Mouse (Mus musculus) hindbrain, embryonic 16.5 days (tissue): ENCODE measurements at regions not wholly inside any gene's neighbourhood (a gene's known extent, or its start where the extent isn't known, plus 50 kb on each side); places are given as distances from the start of the nearest gene placed in this dataset.
"Not testable (repeated sequence)": the region's sequence is repeated elsewhere in the genome, so short reads cannot be mapped to it uniquely, and the experiment has no call there.

Experiments used
- ATAC-seq: fragments of 200-750 bp; cut with Nextera tagmentation; 2 replicates; pipeline ENCODE4 v1.8.0; 2017; ENCODE audit warnings: moderate TSS enrichment, moderate library complexity
- H3K27ac ChIP-seq: fragments of 300-500 bp; sonication (generic); 2 replicates; pipeline ENCODE4 v1.5.1; 2014; ENCODE audit warnings: low read depth, mild to moderate bottlenecking, control low read depth, low read length, moderate library complexity
- H3K27me3 ChIP-seq: fragments of 300-500 bp; sonication (generic); replicated peaks from 2 replicates; pipeline ENCODE4 v1.6.1; 2014; ENCODE audit warnings: low read length; ENCODE audit not compliant: control insufficient read depth, insufficient read depth
- H3K36me3 ChIP-seq: fragments of 300-500 bp; sonication (generic); 2 replicates; pipeline ENCODE4 v1.6.1; 2014; ENCODE audit warnings: mild to moderate bottlenecking, low read length, moderate library complexity, mixed read lengths; ENCODE audit not compliant: control insufficient read depth, insufficient read depth
- H3K4me1 ChIP-seq: fragments of 300-500 bp; sonication (generic); 2 replicates; pipeline ENCODE4 v1.6.1; 2014; ENCODE audit warnings: low read depth, low read length; ENCODE audit not compliant: control insufficient read depth, insufficient read depth
- H3K4me2 ChIP-seq: fragments of 300-500 bp; sonication (generic); 2 replicates; pipeline ENCODE4 v1.6.1; 2014; ENCODE audit warnings: mild to moderate bottlenecking, low read length, control low read depth, moderate library complexity
- H3K4me3 ChIP-seq: fragments of 300-500 bp; sonication (generic); 2 replicates; pipeline ENCODE4 v1.5.1; 2014; ENCODE audit warnings: mild to moderate bottlenecking, low read length, control low read depth, moderate library complexity
- H3K9ac ChIP-seq: fragments of 300-500 bp; sonication (generic); 2 replicates; pipeline ENCODE4 v1.6.1; 2014; ENCODE audit warnings: low read depth, mild to moderate bottlenecking, control low read depth, low read length, moderate library complexity
- H3K9me3 ChIP-seq: fragments of 300-500 bp; sonication (generic); 2 replicates; pipeline ENCODE4 v1.6.1; 2014; ENCODE audit warnings: mild to moderate bottlenecking, low read length, moderate library complexity; ENCODE audit not compliant: control insufficient read depth
- WGBS: fragments of 180-500 bp; shearing (Covaris S2); extraction: QIAGEN DNeasy Blood & Tissue Kit; methylation state at CpG from one replicate; pipeline ENCODE4 v1.1.7; 2014; 5-methylcytosine and 5-hydroxymethylcytosine counted together

GRCm38 (mm10) chr12:47202936-47203335, 384.2 kb upstream of the Nova1 start:
- Histone ChIP-seq H3K4me3 (no peak overlapping the region), H3K4me1 (no peaks in the 10 kb centered on the region), H3K36me3 (no peaks in the 10 kb centered on the region), H3K27me3 (no peaks in the 10 kb centered on the region), H3K4me2 (no peak overlapping the region), H3K9me3 (no peaks in the 10 kb centered on the region), H3K9ac (no peak overlapping the region), H3K27ac (no peak overlapping the region)
- peak; percentile 80 for ATAC-seq
- WGBS, result 44% methylated on average over 1 of the region's 1 CpGs

GRCm38 (mm10) chr12:47198609-47199008, 379.9 kb upstream of the Nova1 start:
- Histone ChIP-seq H3K27ac (no peak overlapping the region), H3K9me3 (no peaks in the 10 kb centered on the region), H3K36me3 (no peaks in the 10 kb centered on the region), H3K9ac (no peak overlapping the region), H3K4me2 (no peak overlapping the region), H3K4me1 (no peaks in the 10 kb centered on the region), H3K4me3 (no peak overlapping the region), H3K27me3 (no peaks in the 10 kb centered on the region)
- 84% methylated on average over 6 of the region's 6 CpGs for WGBS
- ATAC-seq, result no peak

- Histone ChIP-seq H3K27ac (peak overlapping the region; percentile 55), H3K4me3 (peak overlapping the region; percentile 26), H3K4me2 (peak overlapping the region; percentile 50), H3K9me3 (no peaks in the 10 kb centered on the region), H3K9ac (peak overlapping the region; percentile 45), H3K4me1 (peaks cover 18% of the 10 kb centered on the region), H3K36me3 (no peaks in the 10 kb centered on the region), H3K27me3 (no peaks in the 10 kb centered on the region)
- ATAC-seq, result peak; percentile 82
- WGBS, result 40% methylated on average over 8 of the region's 8 CpGs
Measured at GRCm38 (mm10) chr12:47164736-47165135, 346.0 kb upstream of the Nova1 start.

GRCm38 (mm10) chr12:47164031-47164717, 345.4 kb upstream of the Nova1 start:
- Histone ChIP-seq H3K36me3 (no peaks in the 10 kb centered on the region), H3K4me2 (peak overlapping the region; percentile 50), H3K9ac (peak overlapping the region; percentile 45; the same call in 1 of the 2 replicates), H3K4me3 (peak overlapping the region; percentile 26), H3K9me3 (no peaks in the 10 kb centered on the region), H3K27ac (peak overlapping the region; percentile 55), H3K4me1 (peaks cover 18% of the 10 kb centered on the region), H3K27me3 (no peaks in the 10 kb centered on the region)
- ATAC-seq, result peak; percentile 92
- 11% methylated on average over 15 of the region's 15 CpGs for WGBS

GRCm38 (mm10) chr12:47163171-47163570, 344.4 kb upstream of the Nova1 start:
- peak; percentile 34 for ATAC-seq
- no peak overlapping the region for H3K4me3 ChIP-seq
- H3K9ac ChIP-seq, result no peak overlapping the region
- 10% methylated on average over 1 of the region's 1 CpGs for WGBS
- no peaks in the 10 kb centered on the region for H3K9me3 ChIP-seq
- peak overlapping the region; percentile 42 for H3K4me2 ChIP-seq
- peak overlapping the region; percentile 78 for H3K27ac ChIP-seq
- H3K36me3 ChIP-seq, result no peaks in the 10 kb centered on the region
- H3K4me1 ChIP-seq, result peaks cover 18% of the 10 kb centered on the region
- H3K27me3 ChIP-seq, result no peaks in the 10 kb centered on the region

GRCm38 (mm10) chr12:47162624-47163151, 344.0 kb upstream of the Nova1 start:
- Histone ChIP-seq H3K27me3 (no peaks in the 10 kb centered on the region), H3K36me3 (no peaks in the 10 kb centered on the region), H3K9ac (no peak overlapping the region), H3K9me3 (no peaks in the 10 kb centered on the region), H3K27ac (peak overlapping the region; percentile 78), H3K4me2 (peak overlapping the region; percentile 42), H3K4me3 (no peak overlapping the region), H3K4me1 (peaks cover 18% of the 10 kb centered on the region)
- WGBS, result 8% methylated on average over 6 of the region's 6 CpGs
- peak; percentile 21 for ATAC-seq

GRCm38 (mm10) chr12:47160626-47161025, 341.9 kb upstream of the Nova1 start:
- H3K9me3 ChIP-seq, result no peaks in the 10 kb centered on the region

GRCm38 (mm10) chr12:47155916-47156315, 337.2 kb upstream of the Nova1 start:
- H3K4me1 ChIP-seq, H3K9me3 ChIP-seq, H3K9ac ChIP-seq, ATAC-seq, H3K27ac ChIP-seq, H3K4me3 ChIP-seq, H3K36me3 ChIP-seq, H3K4me2 ChIP-seq, H3K27me3 ChIP-seq: not testable (repeated sequence)
- 14% methylated on average over 2 of the region's 3 CpGs for WGBS

More at GRCm38 (mm10) chr12:47160626-47161025, 341.9 kb upstream of the Nova1 start:
- peaks cover 18% of the 10 kb centered on the region for H3K4me1 ChIP-seq
- WGBS, result 83% methylated on average over 1 of the region's 1 CpGs
- no peak overlapping the region for H3K27ac ChIP-seq
- H3K4me3 ChIP-seq, result no peak overlapping the region
- no peak for ATAC-seq
- no peaks in the 10 kb centered on the region for H3K36me3 ChIP-seq
- no peak overlapping the region for H3K4me2 ChIP-seq
- H3K9ac ChIP-seq, result no peak overlapping the region
- no peaks in the 10 kb centered on the region for H3K27me3 ChIP-seq

DNA sequence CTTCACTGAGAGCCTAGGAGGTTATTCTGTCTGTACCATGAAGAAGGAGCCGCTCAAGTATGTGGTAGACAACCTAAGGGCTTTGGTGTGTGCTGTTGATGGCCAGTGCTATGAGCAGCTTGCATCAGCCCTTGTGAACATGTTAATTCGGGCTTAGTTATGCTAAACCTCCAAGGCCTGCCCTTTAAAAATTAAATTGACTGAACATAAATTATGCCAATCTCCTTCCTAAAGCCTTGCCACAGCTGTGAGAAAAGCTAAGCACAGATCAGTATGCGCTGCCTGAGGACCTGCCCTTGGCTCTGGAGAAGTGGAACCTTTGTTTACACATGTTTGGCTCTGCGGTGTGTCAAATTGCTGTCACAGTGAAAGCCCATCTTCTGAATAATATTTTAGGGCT, 321.9 kb upstream of the Nova1 start:
- WGBS, result 42% methylated on average over 4 of the region's 4 CpGs
- no peak overlapping the region for H3K27ac ChIP-seq
- no peak for ATAC-seq

More for the DNA sequence above, 321.9 kb upstream of the Nova1 start:
- no peak overlapping the region for H3K9ac ChIP-seq
- H3K4me2 ChIP-seq, result no peak overlapping the region
- no peak overlapping the region for H3K4me3 ChIP-seq
- no peaks in the 10 kb centered on the region for H3K27me3 ChIP-seq
- H3K36me3 ChIP-seq, result no peaks in the 10 kb centered on the region
- H3K9me3 ChIP-seq, result no peaks in the 10 kb centered on the region
- no peaks in the 10 kb centered on the region for H3K4me1 ChIP-seq
